Mouse (Mus musculus) embryonic facial prominence, embryonic 15.5 days (tissue): ENCODE data around the gene Qrich2. TPM values are rescaled to one million over a fixed set of nuclear protein-coding genes. Genes with fewer than 3 reads are reported as not detected.
"Not testable (repeated sequence)": the region's sequence is repeated elsewhere in the genome, so short reads cannot be mapped to it uniquely, and the experiment has no call there.

Experiments
- ATAC-seq: fragments of 200-750 bp; cut with Nextera tagmentation; 2 replicates; pipeline ENCODE4 v1.8.0; 2017; ENCODE audit warnings: low read depth, moderate TSS enrichment; ENCODE audit not compliant: insufficient number of reproducible peaks, low FRiP score, low TSS enrichment
- H3K27ac ChIP-seq: fragments of 300-500 bp; sonication (generic); replicated peaks from 2 replicates; pipeline ENCODE4 v1.5.1; 2015; ENCODE audit warnings: mild to moderate bottlenecking, inconsistent platforms
- H3K27me3 ChIP-seq: fragments of 300-500 bp; sonication (generic); 2 replicates; pipeline ENCODE4 v1.6.1; 2015; ENCODE audit warnings: inconsistent platforms
- H3K36me3 ChIP-seq: fragments of 300-500 bp; sonication (generic); 2 replicates; pipeline ENCODE4 v1.6.1; 2015; ENCODE audit warnings: mild to moderate bottlenecking, inconsistent platforms
- H3K4me1 ChIP-seq: fragments of 300-500 bp; sonication (generic); 2 replicates; pipeline ENCODE4 v1.6.1; 2015; ENCODE audit warnings: inconsistent platforms
- H3K4me2 ChIP-seq: fragments of 300-500 bp; sonication (generic); replicated peaks from 2 replicates; pipeline ENCODE4 v1.6.1; 2015; ENCODE audit warnings: mild to moderate bottlenecking, inconsistent platforms
- H3K4me3 ChIP-seq: fragments of 300-500 bp; sonication (generic); replicated peaks from 2 replicates; pipeline ENCODE4 v1.5.1; 2015; ENCODE audit warnings: mild to moderate bottlenecking, inconsistent platforms
- H3K9ac ChIP-seq: fragments of 300-500 bp; sonication (generic); 2 replicates; pipeline ENCODE4 v1.6.1; 2015; ENCODE audit warnings: inconsistent platforms
- H3K9me3 ChIP-seq: fragments of 300-500 bp; sonication (generic); replicated peaks from 2 replicates; pipeline ENCODE4 v1.6.1; 2016; ENCODE audit warnings: inconsistent platforms
- WGBS: fragments of 180-500 bp; shearing (Covaris S2); methylation state at CpG from one replicate; pipeline ENCODE4 v1.1.7; 2015; 5-methylcytosine and 5-hydroxymethylcytosine counted together
- polyA plus RNA-seq: library from polyadenylated mRNA; unstranded; fragments of >200 nt; fragmentation: Nextera tagmentation; extraction: Ambion mirVana; gene quantifications from 2 replicates; pipeline ENCODE4 v1.2.1, GENCODE M21; 2015

Gene Qrich2
- polyA plus RNA-seq, 1 experiment from 2014 or later: 0.16 TPM

DNA sequence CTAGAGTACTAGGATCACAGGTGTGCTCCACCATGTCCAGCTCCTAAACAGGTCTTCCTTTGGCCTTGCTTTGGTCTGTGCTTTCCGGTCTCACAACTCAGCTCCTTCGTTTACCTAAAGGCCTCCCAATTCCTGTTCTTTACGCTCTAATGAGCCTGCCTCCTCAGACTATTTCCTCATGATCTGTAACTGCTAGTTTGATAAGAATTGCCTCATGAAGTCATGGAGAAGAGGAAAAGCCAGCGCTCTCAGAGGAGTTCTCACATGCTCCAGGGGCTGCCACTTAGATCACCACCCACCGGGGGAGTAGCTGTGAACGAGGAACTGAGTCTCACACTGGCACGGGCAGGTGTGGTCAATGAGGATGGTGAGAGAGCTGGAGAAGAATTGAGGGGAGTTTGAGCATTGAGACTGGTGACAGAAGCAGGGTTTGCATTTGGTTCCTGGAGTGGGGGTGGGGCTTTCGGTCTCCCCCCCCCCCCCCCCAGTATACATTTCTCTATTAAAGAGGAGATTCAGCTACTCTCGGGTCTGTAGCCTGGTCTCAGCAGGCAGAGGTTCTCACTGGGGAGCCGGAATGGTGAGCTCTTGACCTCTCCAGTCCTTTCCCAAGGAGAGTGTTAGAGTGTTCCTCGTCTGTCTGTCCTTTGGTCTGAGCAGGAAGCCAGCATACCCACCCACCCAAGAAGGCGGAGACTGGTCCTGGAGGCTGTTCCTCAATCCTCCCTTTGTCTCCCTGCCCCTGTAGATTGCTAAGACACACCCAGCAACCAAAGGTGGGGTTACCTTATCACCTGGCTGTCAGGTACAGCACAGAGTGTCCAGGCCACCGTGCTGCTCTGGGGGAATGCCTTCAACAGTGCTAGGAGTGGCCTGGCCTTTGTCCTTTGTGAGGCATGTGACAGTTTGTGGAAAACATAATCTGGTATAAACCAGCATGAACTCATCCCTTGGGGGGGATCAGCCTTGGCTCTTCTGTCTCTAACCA lies 36.9 kb downstream of the Qrich2 start:
- H3K4me1 ChIP-seq: peaks cover 20% of the 10 kb centered on the region
- no peaks in the 10 kb centered on the region for H3K36me3 ChIP-seq
- H3K4me3 ChIP-seq: no peak overlapping the region
- no peak overlapping the region for H3K4me2 ChIP-seq
- no peak overlapping the region for H3K27ac ChIP-seq
- H3K27me3 ChIP-seq: no peaks in the 10 kb centered on the region
- ATAC-seq: no peak
- H3K9ac ChIP-seq: no peak overlapping the region
- no peaks in the 10 kb centered on the region for H3K9me3 ChIP-seq
- WGBS: 42% methylated on average over 13 of the region's 13 CpGs

GRCm38 (mm10) chr11:116426852-116427575 lies 39.0 kb downstream of the Qrich2 start:
- H3K9me3 ChIP-seq: no peaks in the 10 kb centered on the region
- H3K27me3 ChIP-seq: no peaks in the 10 kb centered on the region
- peaks cover 10% of the 10 kb centered on the region for H3K4me1 ChIP-seq
- H3K9ac ChIP-seq: no peak overlapping the region
- H3K4me3 ChIP-seq: no peak overlapping the region
- ATAC-seq: no peak
- WGBS: 51% methylated on average over 6 of the region's 6 CpGs
- H3K4me2 ChIP-seq: no peak overlapping the region
- no peaks in the 10 kb centered on the region for H3K36me3 ChIP-seq
- H3K27ac ChIP-seq: no peak overlapping the region

- H3K27ac ChIP-seq, ATAC-seq: not testable (repeated sequence)
Observed at GRCm38 (mm10) chr11:116426328-116426727, 39.7 kb downstream of the Qrich2 start.

GRCm38 (mm10) chr11:116424621-116425407 lies 41.2 kb downstream of the Qrich2 start:
- WGBS: 49% methylated on average over 8 of the region's 8 CpGs
- H3K4me1 ChIP-seq: 0 out of 2 replicates have a peak, but pooled peaks cover 5% of the 10 kb centered on the region
- H3K27ac ChIP-seq: no peak overlapping the region
- no peak overlapping the region for H3K4me3 ChIP-seq
- no peak for ATAC-seq
- no peaks in the 10 kb centered on the region for H3K36me3 ChIP-seq
- no peak overlapping the region for H3K9ac ChIP-seq
- H3K9me3 ChIP-seq: no peaks in the 10 kb centered on the region
- H3K27me3 ChIP-seq: no peaks in the 10 kb centered on the region
- no peak overlapping the region for H3K4me2 ChIP-seq

More at GRCm38 (mm10) chr11:116426328-116426727, 39.7 kb downstream of the Qrich2 start:
- H3K4me1 ChIP-seq, H3K36me3 ChIP-seq, H3K4me2 ChIP-seq, H3K27me3 ChIP-seq, H3K4me3 ChIP-seq, H3K9me3 ChIP-seq, H3K9ac ChIP-seq: not testable (repeated sequence)
- WGBS: 81% methylated on average over 11 of the region's 11 CpGs

GRCm38 (mm10) chr11:116423782-116424620 lies 42.0 kb downstream of the Qrich2 start:
- 76% methylated on average over 10 of the region's 10 CpGs for WGBS
- no peak overlapping the region for H3K4me2 ChIP-seq
- no peak overlapping the region for H3K27ac ChIP-seq
- ATAC-seq: no peak
- H3K36me3 ChIP-seq: no peaks in the 10 kb centered on the region
- no peaks in the 10 kb centered on the region for H3K27me3 ChIP-seq
- no peak overlapping the region for H3K9ac ChIP-seq
- H3K4me3 ChIP-seq: no peak overlapping the region
- no peaks in the 10 kb centered on the region for H3K9me3 ChIP-seq
- H3K4me1 ChIP-seq: peaks cover under 1% of the 10 kb centered on the region

DNA sequence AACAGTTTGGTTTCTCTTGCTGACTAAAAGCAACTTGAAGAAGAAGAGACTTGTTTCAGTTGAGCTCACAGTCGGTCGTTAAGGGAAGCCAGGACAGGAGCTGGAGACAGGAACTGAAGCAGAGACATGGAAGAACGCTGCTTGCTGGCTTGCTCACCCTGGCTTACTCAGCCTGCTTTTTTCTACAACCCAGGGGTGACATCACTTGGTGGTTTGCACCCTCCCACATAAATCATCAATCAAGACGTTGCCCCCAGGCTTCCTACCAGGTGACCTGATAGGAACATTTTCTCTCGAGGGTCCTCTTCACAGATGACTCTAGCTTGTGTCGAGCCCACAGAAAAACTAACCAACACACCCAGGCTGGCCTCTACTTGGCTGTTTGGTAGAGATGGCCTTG lies 42.8 kb downstream of the Qrich2 start:
- no peak for ATAC-seq
- Histone ChIP-seq H3K9me3 (no peaks in the 10 kb centered on the region), H3K36me3 (no peaks in the 10 kb centered on the region), H3K4me1 (peaks cover 9% of the 10 kb centered on the region), H3K27me3 (no peaks in the 10 kb centered on the region), H3K4me3 (no peak overlapping the region), H3K4me2 (no peak overlapping the region), H3K9ac (no peak overlapping the region), H3K27ac (no peak overlapping the region)
- 77% methylated on average over 6 of the region's 6 CpGs for WGBS

- H3K9ac ChIP-seq: no peak overlapping the region
- H3K9me3 ChIP-seq: no peaks in the 10 kb centered on the region
- H3K27ac ChIP-seq: no peak overlapping the region
- no peaks in the 10 kb centered on the region for H3K27me3 ChIP-seq
- no peak overlapping the region for H3K4me3 ChIP-seq
- no peak overlapping the region for H3K4me2 ChIP-seq
- ATAC-seq: no peak
- peaks cover 15% of the 10 kb centered on the region for H3K4me1 ChIP-seq
- whole genome bisulfite sequencing: 82% methylated on average over 2 of the region's 2 CpGs
- no peaks in the 10 kb centered on the region for H3K36me3 ChIP-seq
Observed at GRCm38 (mm10) chr11:116422562-116422961, 43.5 kb downstream of the Qrich2 start.

- Histone ChIP-seq H3K27ac (no peak overlapping the region), H3K36me3 (no peaks in the 10 kb centered on the region), H3K4me1 (peaks cover 22% of the 10 kb centered on the region), H3K27me3 (no peaks in the 10 kb centered on the region), H3K9ac (no peak overlapping the region), H3K4me3 (no peak overlapping the region), H3K9me3 (no peaks in the 10 kb centered on the region), H3K4me2 (no peak overlapping the region)
- no peak for ATAC-seq
- 58% methylated on average over 6 of the region's 6 CpGs for WGBS
Observed at GRCm38 (mm10) chr11:116421102-116421501, 44.9 kb downstream of the Qrich2 start.

GRCm38 (mm10) chr11:116418841-116419462 lies 47.1 kb downstream of the Qrich2 start:
- H3K4me2 ChIP-seq: no peak overlapping the region
- H3K4me3 ChIP-seq: no peak overlapping the region
- no peak overlapping the region for H3K9ac ChIP-seq
- no peaks in the 10 kb centered on the region for H3K36me3 ChIP-seq
- 37% methylated on average over 6 of the region's 6 CpGs for WGBS
- no peaks in the 10 kb centered on the region for H3K9me3 ChIP-seq
- H3K27ac ChIP-seq: peak overlapping the region; percentile 89
- ATAC-seq: no peak
- H3K4me1 ChIP-seq: peaks cover 23% of the 10 kb centered on the region
- no peaks in the 10 kb centered on the region for H3K27me3 ChIP-seq

DNA sequence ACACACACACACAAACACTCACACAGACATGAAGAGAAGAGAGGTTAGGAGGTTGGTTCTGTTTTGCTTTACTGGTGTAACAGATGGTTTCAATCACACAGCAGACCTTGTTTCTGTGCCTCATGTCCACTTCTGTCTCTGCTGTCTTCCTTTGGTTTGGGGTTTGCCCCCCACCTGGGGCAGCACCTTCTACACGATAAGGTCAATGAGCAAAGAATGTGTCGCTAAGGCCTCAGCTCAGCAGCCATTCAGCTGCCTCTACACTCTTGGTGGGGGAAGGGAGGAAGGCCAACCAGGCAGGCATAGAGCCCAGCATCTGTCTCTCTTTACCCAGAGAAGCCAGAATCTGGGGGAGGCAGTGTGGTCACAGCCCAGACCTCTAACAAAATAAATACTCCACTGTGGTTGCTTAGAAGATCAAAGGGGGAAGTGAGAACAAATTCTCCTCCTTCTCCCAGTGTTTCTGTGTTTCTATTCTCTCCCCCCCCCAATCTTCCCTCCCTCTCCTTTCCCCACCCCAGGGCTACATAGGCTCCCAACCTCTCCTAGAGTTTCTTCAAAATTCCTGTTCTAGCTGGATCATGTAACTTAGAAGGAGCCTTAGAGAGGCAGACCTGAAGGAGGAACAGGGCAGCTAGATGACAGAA lies 47.7 kb downstream of the Qrich2 start:
- no peaks in the 10 kb centered on the region for H3K36me3 ChIP-seq
- 9% methylated on average over 2 of the region's 2 CpGs for WGBS
- H3K27ac ChIP-seq: peak overlapping the region; percentile 89
- H3K9me3 ChIP-seq: no peaks in the 10 kb centered on the region
- ATAC-seq: peak; percentile 82
- no peak overlapping the region for H3K4me3 ChIP-seq
- peaks cover 25% of the 10 kb centered on the region for H3K4me1 ChIP-seq
- H3K27me3 ChIP-seq: no peaks in the 10 kb centered on the region
- H3K4me2 ChIP-seq: no peak overlapping the region
- H3K9ac ChIP-seq: no peak overlapping the region
